ENCODE assay signal across 22 mouse cellular contexts in the genomic region with DNA sequence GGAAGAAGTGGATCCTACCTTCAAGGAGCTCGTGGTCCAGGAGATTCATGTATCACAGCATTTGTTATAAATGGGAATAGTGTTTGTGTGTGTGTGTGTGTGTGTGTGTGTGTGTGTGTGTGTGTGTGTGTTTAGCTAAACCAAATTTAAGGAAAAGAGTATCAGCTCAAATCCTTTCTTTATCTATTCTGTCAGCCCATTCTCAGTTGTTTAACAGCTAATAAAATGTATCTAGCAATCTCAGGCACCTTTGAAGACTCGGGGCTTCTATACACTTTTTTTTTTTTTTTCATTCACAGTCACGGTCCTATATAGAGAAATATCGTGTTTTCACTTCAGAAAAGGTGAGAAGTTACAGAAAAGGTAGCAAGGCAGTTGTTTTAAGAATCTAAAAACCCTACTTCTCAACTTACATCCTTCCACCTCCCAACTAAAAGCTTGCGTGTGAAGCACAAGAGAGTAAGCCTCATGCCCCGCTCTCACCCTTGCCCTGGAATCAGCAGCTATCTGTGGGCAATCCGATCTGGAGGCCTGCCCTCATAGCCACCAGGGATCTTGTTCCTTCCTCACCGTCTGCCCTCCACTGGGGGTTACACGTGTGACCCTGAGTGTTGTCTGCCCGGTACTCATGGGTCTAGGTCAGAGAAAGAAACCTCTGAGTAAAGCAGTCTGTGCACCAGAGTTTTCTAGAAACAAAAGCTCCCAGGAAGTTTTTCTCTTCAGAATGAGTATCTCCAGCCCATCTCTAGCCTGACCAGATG. TPM values are rescaled to one million over a fixed set of nuclear protein-coding genes. Genes with fewer than 3 reads are reported as not detected.
"Had no signal": no experiment of that assay in that cellular context is flagged by ENCODE, and none has a peak within 500 bp of the region (broad histone marks: within the 10 kb centered on the region; RNA-seq: fewer than 3 reads in every experiment).

No protein-coding gene starts in this region.

- DNase-seq: kidney, postnatal 10 days; lung, embryonic 14.5 days; lung, postnatal 10 days; lung, postnatal 4 days; midbrain, embryonic 14.5 days; right cerebral cortex, postnatal 14 days; thymus, adult 2 months; thymus, postnatal 25 days had no signal

- H3K4me2 ChIP-seq: limb, embryonic 15.5 days; liver, embryonic 12.5 days; lung, embryonic 14.5 days; neural tube, embryonic 15.5 days; stomach, embryonic 15.5 days had no signal

- H3K4me1 ChIP-seq: midbrain, embryonic 10.5 days; neural tube, embryonic 15.5 days had no signal

- H3K27me3 ChIP-seq: limb, embryonic 15.5 days; neural tube, embryonic 15.5 days; stomach, embryonic 15.5 days had no signal

- H3K36me3 ChIP-seq: limb, embryonic 15.5 days; liver, embryonic 12.5 days; midbrain, embryonic 10.5 days; neural tube, embryonic 15.5 days; stomach, embryonic 15.5 days had no signal

- H3K4me3 ChIP-seq: limb, embryonic 15.5 days; liver, embryonic 12.5 days; midbrain, embryonic 10.5 days; myocyte; neural tube, embryonic 15.5 days; stomach, embryonic 15.5 days had no signal

- H3K27ac ChIP-seq: limb, embryonic 15.5 days; liver, embryonic 12.5 days; midbrain, embryonic 10.5 days; neural tube, embryonic 15.5 days; stomach, embryonic 15.5 days had no signal

- H3K9ac ChIP-seq: limb, embryonic 15.5 days; liver, embryonic 12.5 days; lung, embryonic 14.5 days; neural tube, embryonic 15.5 days; stomach, embryonic 15.5 days had no signal

- H3K9me3 ChIP-seq: limb, embryonic 15.5 days; liver, embryonic 12.5 days; midbrain, embryonic 10.5 days; neural tube, embryonic 15.5 days; stomach, embryonic 15.5 days had no signal

- ATAC-seq: liver, embryonic 12.5 days had no signal

RNA-seq across cellular contexts. Expression of a gene that starts 23.8 kb away (rescaled TPM):
- total RNA-seq: layer of hippocampus, adult 8-10 months; layer of hippocampus, postnatal 25 days; left cerebral cortex, postnatal 25 days; megakaryocyte, adult 5-6 weeks had no signal
- polyA plus RNA-seq: large intestine, adult 2 months; limb, embryonic 11.5 days; limb, embryonic 15.5 days; liver, embryonic 12.5 days; lung, embryonic 14.5 days; midbrain, embryonic 10.5 days; midbrain, embryonic 14.5 days; myocyte; neural tube, embryonic 11.5 days; neural tube, embryonic 15.5 days; stomach, embryonic 15.5 days; thymus, adult 2 months; urinary bladder, adult 2 months had no signal
